Mouse (Mus musculus): ENCODE measurements around the gene Anxa1. TPM values are rescaled to one million over a fixed set of nuclear protein-coding genes. Genes with fewer than 3 reads are reported as not detected.

Anxa1 gene
- 9.9 and 13.8 TPM in 2 replicates for polyA plus RNA-seq (2016; fragmentation: Nextera tagmentation; extraction: Ambion mirVana)

- H3K4me3 ChIP-seq, result no peak within 1 kb of the TSS
- H3K4me2 ChIP-seq (replicated peaks), result no peak within 1 kb of the TSS
- no peaks in the 10 kb centered on the region for H3K9me3 ChIP-seq (replicated peaks)
- no peaks in the 10 kb centered on the region for H3K27me3 ChIP-seq
- H3K27ac ChIP-seq, result no peak within 1 kb of the TSS
- no peaks in the 10 kb centered on the region for H3K4me1 ChIP-seq
- no peak within 1 kb of the TSS for H3K9ac ChIP-seq
- H3K36me3 ChIP-seq, result no peaks in the 10 kb centered on the region
- WGBS, result 81% methylated on average over 5 of the region's 5 CpGs
- no peak for ATAC-seq (ENCODE audit: low FRiP score)
Measured at GRCm38 (mm10) chr19:20390455-20390994, at the start of gene Anxa1. TSS of gene Anxa1 (minus strand) at chr19:20390944.

- H3K27ac ChIP-seq, result no peak overlapping the region
- no peak overlapping the region for H3K9ac ChIP-seq
- H3K36me3 ChIP-seq, result no peaks in the 10 kb centered on the region
- no peak overlapping the region for H3K4me2 ChIP-seq (replicated peaks)
- H3K9me3 ChIP-seq (replicated peaks), result no peaks in the 10 kb centered on the region
- no peaks in the 10 kb centered on the region for H3K4me1 ChIP-seq
- no peak overlapping the region for H3K4me3 ChIP-seq
- 61% methylated on average over 5 of the region's 5 CpGs for WGBS
- no peak for ATAC-seq (ENCODE audit: low FRiP score)
- H3K27me3 ChIP-seq, result no peaks in the 10 kb centered on the region
Measured at GRCm38 (mm10) chr19:20437043-20437442, 46.3 kb upstream of the Anxa1 start.

GRCm38 (mm10) chr19:20434541-20434940 lies 43.8 kb upstream of the Anxa1 start:
- H3K9me3 ChIP-seq (replicated peaks), result no peaks in the 10 kb centered on the region
- H3K4me2 ChIP-seq (replicated peaks), result no peak overlapping the region
- no peaks in the 10 kb centered on the region for H3K27me3 ChIP-seq
- 17% methylated on average over 3 of the region's 3 CpGs for WGBS
- no peak overlapping the region for H3K27ac ChIP-seq
- no peaks in the 10 kb centered on the region for H3K36me3 ChIP-seq
- no peak for ATAC-seq (ENCODE audit: low FRiP score)
- H3K4me3 ChIP-seq, result no peak overlapping the region
- H3K4me1 ChIP-seq, result no peaks in the 10 kb centered on the region
- no peak overlapping the region for H3K9ac ChIP-seq

- no peaks in the 10 kb centered on the region for H3K9me3 ChIP-seq (replicated peaks)
- ATAC-seq (ENCODE audit: low FRiP score), result no peak
- H3K4me1 ChIP-seq, result no peaks in the 10 kb centered on the region
- no peaks in the 10 kb centered on the region for H3K27me3 ChIP-seq
- H3K4me2 ChIP-seq (replicated peaks), result no peak overlapping the region
- H3K4me3 ChIP-seq, result no peak overlapping the region
- no peaks in the 10 kb centered on the region for H3K36me3 ChIP-seq
- WGBS, result 87% methylated on average over 5 of the region's 5 CpGs
- no peak overlapping the region for H3K27ac ChIP-seq
- H3K9ac ChIP-seq, result no peak overlapping the region
Measured at GRCm38 (mm10) chr19:20433966-20434365, 43.2 kb upstream of the Anxa1 start.

- Histone ChIP-seq H3K4me3 (no peak overlapping the region), H3K4me2 (replicated peaks) (no peak overlapping the region), H3K4me1 (no peaks in the 10 kb centered on the region), H3K27ac (no peak overlapping the region), H3K9me3 (replicated peaks) (no peaks in the 10 kb centered on the region), H3K36me3 (no peaks in the 10 kb centered on the region), H3K9ac (no peak overlapping the region), H3K27me3 (no peaks in the 10 kb centered on the region)
- no peak for ATAC-seq (ENCODE audit: low FRiP score)
- 63% methylated on average over 12 of the region's 12 CpGs for WGBS
Measured at GRCm38 (mm10) chr19:20426443-20427161, 35.9 kb upstream of the Anxa1 start.

- H3K9me3 ChIP-seq (replicated peaks), result no peaks in the 10 kb centered on the region
- H3K27me3 ChIP-seq, result no peaks in the 10 kb centered on the region
- H3K4me3 ChIP-seq, result no peak overlapping the region
Measured at GRCm38 (mm10) chr19:20411276-20411675, 20.5 kb upstream of the Anxa1 start.

GRCm38 (mm10) chr19:20409541-20410528 lies 19.1 kb upstream of the Anxa1 start:
- no peaks in the 10 kb centered on the region for H3K36me3 ChIP-seq
- H3K27ac ChIP-seq, result no peak overlapping the region
- H3K4me1 ChIP-seq, result no peaks in the 10 kb centered on the region
- no peak overlapping the region for H3K9ac ChIP-seq
- WGBS, result 86% methylated on average over 9 of the region's 9 CpGs
- no peaks in the 10 kb centered on the region for H3K9me3 ChIP-seq (replicated peaks)
- no peaks in the 10 kb centered on the region for H3K27me3 ChIP-seq
- H3K4me2 ChIP-seq (replicated peaks), result no peak overlapping the region
- no peak for ATAC-seq (ENCODE audit: low FRiP score)
- H3K4me3 ChIP-seq, result no peak overlapping the region

More at GRCm38 (mm10) chr19:20411276-20411675, 20.5 kb upstream of the Anxa1 start:
- ATAC-seq (ENCODE audit: low FRiP score), result no peak
- H3K36me3 ChIP-seq, result no peaks in the 10 kb centered on the region
- no peak overlapping the region for H3K4me2 ChIP-seq (replicated peaks)
- no peaks in the 10 kb centered on the region for H3K4me1 ChIP-seq
- 85% methylated on average over 3 of the region's 3 CpGs for whole genome bisulfite sequencing
- H3K9ac ChIP-seq, result no peak overlapping the region
- H3K27ac ChIP-seq, result no peak overlapping the region

GRCm38 (mm10) chr19:20406475-20406874 lies 15.7 kb upstream of the Anxa1 start:
- Histone ChIP-seq H3K36me3 (no peaks in the 10 kb centered on the region), H3K4me3 (no peak overlapping the region), H3K9me3 (replicated peaks) (no peaks in the 10 kb centered on the region), H3K9ac (no peak overlapping the region), H3K4me2 (replicated peaks) (no peak overlapping the region), H3K4me1 (no peaks in the 10 kb centered on the region), H3K27ac (no peak overlapping the region), H3K27me3 (no peaks in the 10 kb centered on the region)
- 25% methylated on average over 3 of the region's 3 CpGs for WGBS
- ATAC-seq (ENCODE audit: low FRiP score), result no peak

- no peaks in the 10 kb centered on the region for H3K36me3 ChIP-seq
- no peak overlapping the region for H3K27ac ChIP-seq
- ATAC-seq (ENCODE audit: low FRiP score), result no peak
- H3K27me3 ChIP-seq, result no peaks in the 10 kb centered on the region
- no peak overlapping the region for H3K4me2 ChIP-seq (replicated peaks)
- no peaks in the 10 kb centered on the region for H3K9me3 ChIP-seq (replicated peaks)
- no peak overlapping the region for H3K4me3 ChIP-seq
- WGBS, result 67% methylated on average over 4 of the region's 4 CpGs
- H3K4me1 ChIP-seq, result no peaks in the 10 kb centered on the region
- no peak overlapping the region for H3K9ac ChIP-seq
Measured at GRCm38 (mm10) chr19:20405015-20405414, 14.3 kb upstream of the Anxa1 start.

GRCm38 (mm10) chr19:20403740-20404139 lies 13.0 kb upstream of the Anxa1 start:
- Histone ChIP-seq H3K4me3 (no peak overlapping the region), H3K9me3 (replicated peaks) (no peaks in the 10 kb centered on the region), H3K36me3 (no peaks in the 10 kb centered on the region), H3K4me1 (no peaks in the 10 kb centered on the region), H3K27ac (no peak overlapping the region), H3K9ac (no peak overlapping the region), H3K4me2 (replicated peaks) (no peak overlapping the region), H3K27me3 (no peaks in the 10 kb centered on the region)
- WGBS, result 89% methylated on average over 3 of the region's 3 CpGs
- no peak for ATAC-seq (ENCODE audit: low FRiP score)

- WGBS, result 100% methylated on average over 1 of the region's 1 CpGs
- no peaks in the 10 kb centered on the region for H3K27me3 ChIP-seq
- H3K9me3 ChIP-seq (replicated peaks), result no peaks in the 10 kb centered on the region
- no peak for ATAC-seq (ENCODE audit: low FRiP score)
- no peak overlapping the region for H3K4me3 ChIP-seq
- no peaks in the 10 kb centered on the region for H3K4me1 ChIP-seq
- no peak overlapping the region for H3K27ac ChIP-seq
- H3K9ac ChIP-seq, result no peak overlapping the region
- H3K4me2 ChIP-seq (replicated peaks), result no peak overlapping the region
- H3K36me3 ChIP-seq, result no peaks in the 10 kb centered on the region
Measured at GRCm38 (mm10) chr19:20403219-20403618, 12.5 kb upstream of the Anxa1 start.

GRCm38 (mm10) chr19:20402516-20403200 lies 11.9 kb upstream of the Anxa1 start:
- no peaks in the 10 kb centered on the region for H3K9me3 ChIP-seq (replicated peaks)
- H3K27me3 ChIP-seq, result no peaks in the 10 kb centered on the region
- H3K4me2 ChIP-seq (replicated peaks), result no peak overlapping the region
- no peaks in the 10 kb centered on the region for H3K4me1 ChIP-seq
- H3K36me3 ChIP-seq, result no peaks in the 10 kb centered on the region
- ATAC-seq (ENCODE audit: low FRiP score), result no peak
- 61% methylated on average over 5 of the region's 5 CpGs for WGBS
- H3K27ac ChIP-seq, result no peak overlapping the region
- H3K4me3 ChIP-seq, result no peak overlapping the region
- H3K9ac ChIP-seq, result no peak overlapping the region
